Comparison of ENCODE assay signal across 12 mouse cellular contexts in the genomic region with DNA sequence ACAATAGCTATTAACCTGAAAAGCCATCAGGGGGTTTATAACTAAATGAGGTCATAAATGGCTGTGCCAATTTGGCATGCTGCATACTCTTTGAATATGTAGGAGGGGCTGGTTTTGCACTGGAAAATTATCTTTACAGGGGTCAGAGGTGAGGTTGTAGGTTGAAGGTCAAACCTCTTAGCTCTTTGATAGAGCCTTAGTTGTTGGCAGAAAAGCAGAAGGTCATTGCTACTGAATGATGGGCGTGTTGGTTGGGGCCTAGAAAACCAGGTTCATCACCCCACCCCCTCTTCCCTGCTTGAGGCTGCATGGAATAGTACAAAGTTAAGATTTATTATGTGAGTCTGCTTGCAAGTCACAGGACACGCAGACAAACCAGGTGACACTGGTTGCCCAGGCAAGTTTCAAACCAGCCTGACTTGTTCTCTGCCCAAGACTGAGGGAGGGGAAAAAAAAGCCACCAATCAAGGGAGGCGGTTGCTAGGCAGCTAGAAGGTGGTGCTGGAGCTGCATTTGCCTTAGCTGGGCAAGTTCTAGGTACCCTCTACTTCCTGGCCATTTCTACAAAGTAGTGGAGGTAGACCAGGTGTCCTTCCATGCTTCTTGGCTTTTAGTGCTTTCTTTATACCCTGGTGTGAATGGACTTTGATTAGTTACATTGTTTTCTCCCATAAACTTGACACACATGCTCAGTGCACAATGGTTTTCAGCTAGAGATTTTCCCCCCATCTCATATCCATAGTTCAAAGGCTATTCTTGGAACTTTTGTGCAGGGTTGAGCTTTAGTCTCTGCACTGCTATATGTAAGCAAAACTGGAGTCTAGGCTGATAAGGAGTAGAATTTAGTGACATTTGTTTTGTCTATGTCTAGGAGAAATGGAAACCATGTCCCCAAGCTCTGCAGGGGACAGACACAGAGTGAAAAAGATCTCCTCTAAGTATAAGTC.
DNase-seq lines count a peak whose midpoint lies in the region; ATAC-seq lines count a peak whose summit lies in the region.
"Had no signal": no experiment of that assay in that cellular context is flagged by ENCODE, and none has a peak within 500 bp of the region (broad histone marks: within the 10 kb centered on the region; RNA-seq: fewer than 3 reads in every experiment).

No protein-coding gene starts in this region.

- H3K4me1 ChIP-seq in liver, embryonic 15.5 days (replicated peaks) = no peaks in the 10 kb centered on the region; the same call in 1 of the 2 replicates
- H3K4me1 ChIP-seq in liver, embryonic 11.5 days (replicated peaks; ENCODE audit: control insufficient read depth, insufficient read depth, low read length) = no peaks in the 10 kb centered on the region
- no peaks in the 10 kb centered on the region for H3K4me1 ChIP-seq in intestine, embryonic 15.5 days (replicated peaks)
- H3K4me1 ChIP-seq in lung, embryonic 15.5 days = peaks cover 3% of the 10 kb centered on the region
- no peaks in the 10 kb centered on the region for H3K4me1 ChIP-seq in midbrain, embryonic 13.5 days (replicated peaks)
- H3K4me1 ChIP-seq: forebrain, embryonic 15.5 days; hindbrain, embryonic 13.5 days; midbrain, embryonic 12.5 days had no signal

- no peaks in the 10 kb centered on the region for H3K9me3 ChIP-seq in liver, embryonic 15.5 days (replicated peaks)
- no peaks in the 10 kb centered on the region for H3K9me3 ChIP-seq in liver, embryonic 11.5 days (ENCODE audit: control insufficient read depth, low read length)
- H3K9me3 ChIP-seq in intestine, embryonic 15.5 days = no peaks in the 10 kb centered on the region
- H3K9me3 ChIP-seq in lung, embryonic 15.5 days = no peaks in the 10 kb centered on the region
- no peaks in the 10 kb centered on the region for H3K9me3 ChIP-seq in midbrain, embryonic 13.5 days
- H3K9me3 ChIP-seq: forebrain, embryonic 15.5 days; hindbrain, embryonic 13.5 days; midbrain, embryonic 12.5 days had no signal

- no peak overlapping the region for H3K9ac ChIP-seq in liver, embryonic 15.5 days
- no peak overlapping the region for H3K9ac ChIP-seq in liver, embryonic 11.5 days (ENCODE audit: low read depth, low read length)
- H3K9ac ChIP-seq in intestine, embryonic 15.5 days = no peak overlapping the region
- H3K9ac ChIP-seq in lung, embryonic 15.5 days = no peak overlapping the region
- H3K9ac ChIP-seq in midbrain, embryonic 13.5 days (replicated peaks) = no peak overlapping the region
- H3K9ac ChIP-seq: forebrain, embryonic 15.5 days; hindbrain, embryonic 13.5 days; midbrain, embryonic 12.5 days had no signal

- H3K27me3 ChIP-seq in liver, embryonic 15.5 days = 0 out of 2 replicates have a peak, but pooled peaks cover 4% of the 10 kb centered on the region
- H3K27me3 ChIP-seq in liver, embryonic 11.5 days (replicated peaks; ENCODE audit: control insufficient read depth, insufficient read depth, low read length) = no peaks in the 10 kb centered on the region; the same call in none of the 2 replicates
- no peaks in the 10 kb centered on the region for H3K27me3 ChIP-seq in intestine, embryonic 15.5 days (replicated peaks)
- no peaks in the 10 kb centered on the region for H3K27me3 ChIP-seq in lung, embryonic 15.5 days
- no peaks in the 10 kb centered on the region for H3K27me3 ChIP-seq in midbrain, embryonic 13.5 days
- H3K27me3 ChIP-seq: forebrain, embryonic 15.5 days; hindbrain, embryonic 13.5 days; midbrain, embryonic 12.5 days had no signal

- no peak overlapping the region for H3K27ac ChIP-seq in liver, embryonic 15.5 days (replicated peaks)
- H3K27ac ChIP-seq in liver, embryonic 11.5 days (ENCODE audit: low read depth, low read length) = no peak overlapping the region
- H3K27ac ChIP-seq in intestine, embryonic 15.5 days = peak overlapping the region; percentile 62
- H3K27ac ChIP-seq in lung, embryonic 15.5 days = no peak overlapping the region
- H3K27ac ChIP-seq in midbrain, embryonic 13.5 days = no peak overlapping the region
- H3K27ac ChIP-seq: forebrain, embryonic 15.5 days; hindbrain, embryonic 13.5 days; midbrain, embryonic 12.5 days had no signal

- WGBS in liver, embryonic 15.5 days (ENCODE audit: insufficient replicate concordance) = 54% methylated on average over 3 of the region's 3 CpGs
- 68% methylated on average over 3 of the region's 3 CpGs for WGBS in liver, embryonic 11.5 days
- 63% methylated on average over 3 of the region's 3 CpGs for WGBS in intestine, embryonic 15.5 days
- 62% methylated on average over 3 of the region's 3 CpGs for WGBS in lung, embryonic 15.5 days
- WGBS in midbrain, embryonic 13.5 days = 87% methylated on average over 3 of the region's 3 CpGs

- H3K36me3 ChIP-seq in liver, embryonic 15.5 days (replicated peaks) = no peaks in the 10 kb centered on the region
- no peaks in the 10 kb centered on the region for H3K36me3 ChIP-seq in liver, embryonic 11.5 days (ENCODE audit: control insufficient read depth, insufficient read depth, low read length)
- H3K36me3 ChIP-seq in intestine, embryonic 15.5 days = no peaks in the 10 kb centered on the region
- H3K36me3 ChIP-seq in lung, embryonic 15.5 days = no peaks in the 10 kb centered on the region
- no peaks in the 10 kb centered on the region for H3K36me3 ChIP-seq in midbrain, embryonic 13.5 days
- H3K36me3 ChIP-seq: forebrain, embryonic 15.5 days; hindbrain, embryonic 13.5 days; midbrain, embryonic 12.5 days had no signal

- no peak for ATAC-seq in liver, embryonic 15.5 days (ENCODE audit: insufficient read depth)
- no peak for ATAC-seq in liver, embryonic 11.5 days (replicated peaks; ENCODE audit: low FRiP score)
- ATAC-seq in intestine, embryonic 15.5 days = peak; percentile 96
- ATAC-seq in lung, embryonic 15.5 days (ENCODE audit: borderline replicate concordance, extremely low read depth, low FRiP score, low TSS enrichment) = peak; percentile 56; the same call in 1 of the 2 replicates
- no peak for ATAC-seq in megakaryocyte progenitor cell, adult 5-6 weeks (replicated peaks; ENCODE audit: poor library complexity)
- ATAC-seq in midbrain, embryonic 13.5 days = no peak
- ATAC-seq: forebrain, embryonic 15.5 days had no signal

- H3K4me2 ChIP-seq in liver, embryonic 15.5 days = no peak overlapping the region; the same call in 1 of the 2 replicates
- H3K4me2 ChIP-seq in liver, embryonic 11.5 days = no peak overlapping the region; the same call in 1 of the 2 replicates
- H3K4me2 ChIP-seq in intestine, embryonic 15.5 days (replicated peaks) = no peak overlapping the region
- H3K4me2 ChIP-seq in lung, embryonic 15.5 days = 0 out of 2 replicates have a peak overlapping the region, but pooled peaks have one; percentile 8
- H3K4me2 ChIP-seq in midbrain, embryonic 13.5 days (replicated peaks) = no peak overlapping the region
- H3K4me2 ChIP-seq: forebrain, embryonic 15.5 days; hindbrain, embryonic 13.5 days; midbrain, embryonic 12.5 days had no signal

- DNase-seq in liver, embryonic 11.5 days (ENCODE audit: low spot score) = no peak
- DNase-seq in yolk sac, embryonic 10.5 days (ENCODE audit: low spot score) = peak; percentile 16
- no peak for DNase-seq in MN1 (ENCODE audit: low spot score)
- DNase-seq: right cerebral cortex, adult 18-20 months had no signal

- peak overlapping the region; percentile 24 for H3K4me3 ChIP-seq in liver, embryonic 15.5 days (replicated peaks)
- H3K4me3 ChIP-seq in liver, embryonic 11.5 days (ENCODE audit: low read depth, low read length) = no peak overlapping the region
- no peak overlapping the region for H3K4me3 ChIP-seq in intestine, embryonic 15.5 days (replicated peaks)
- H3K4me3 ChIP-seq in lung, embryonic 15.5 days = no peak overlapping the region
- H3K4me3 ChIP-seq in midbrain, embryonic 13.5 days (replicated peaks) = no peak overlapping the region
- H3K4me3 ChIP-seq: forebrain, embryonic 15.5 days; hindbrain, embryonic 13.5 days; midbrain, embryonic 12.5 days had no signal

Comparison
In these comparisons a context has a peak if more than half of its experiments do, and no peak if none do; other contexts are left out.
1. ATAC-seq: peak in intestine, embryonic 15.5 days (single experiment) and lung, embryonic 15.5 days (single experiment); none in liver, embryonic 15.5 days (single experiment), liver, embryonic 11.5 days (single experiment), megakaryocyte progenitor cell, adult 5-6 weeks (single experiment) and midbrain, embryonic 13.5 days (single experiment).